Mouse (Mus musculus): ENCODE data around the gene A630073D07Rik. TPM values are rescaled to one million over a fixed set of nuclear protein-coding genes. Genes with fewer than 3 reads are reported as not detected.
"Not testable (repeated sequence)": the region's sequence is repeated elsewhere in the genome, so short reads cannot be mapped to it uniquely, and the experiment has no call there.

Gene A630073D07Rik
- not detected in 2 replicates for polyA plus RNA-seq (2015; fragmentation: Nextera tagmentation; extraction: Ambion mirVana)

GRCm38 (mm10) chr6:132651426-132651825 is at the start of gene A630073D07Rik:
TSS of gene A630073D07Rik (minus strand) at chr6:132651526.
- no peaks in the 10 kb centered on the region for H3K4me1 ChIP-seq
- H3K36me3 ChIP-seq, result no peaks in the 10 kb centered on the region
- no peak for ATAC-seq (ENCODE audit: low FRiP score)
- H3K4me3 ChIP-seq (replicated peaks), result no peak within 1 kb of the TSS
- 90% methylated on average over 1 of the region's 1 CpGs for WGBS
- H3K9me3 ChIP-seq (replicated peaks), result no peaks in the 10 kb centered on the region
- H3K27ac ChIP-seq (replicated peaks), result no peak within 1 kb of the TSS
- H3K9ac ChIP-seq (replicated peaks), result no peak within 1 kb of the TSS
- no peak within 1 kb of the TSS for H3K4me2 ChIP-seq
- H3K27me3 ChIP-seq (replicated peaks), result no peaks in the 10 kb centered on the region

- Histone ChIP-seq H3K4me2 (no peak within 1 kb of the TSS), H3K27ac (replicated peaks) (no peak within 1 kb of the TSS), H3K36me3 (no peaks in the 10 kb centered on the region), H3K4me1 (no peaks in the 10 kb centered on the region), H3K9me3 (replicated peaks) (no peaks in the 10 kb centered on the region), H3K4me3 (replicated peaks) (no peak within 1 kb of the TSS), H3K9ac (replicated peaks) (no peak within 1 kb of the TSS), H3K27me3 (replicated peaks) (no peaks in the 10 kb centered on the region)
- WGBS, result 91% methylated on average over 1 of the region's 1 CpGs
- ATAC-seq (ENCODE audit: low FRiP score), result no peak
These were observed 49.6 kb upstream of the A630073D07Rik start, which contains the start of gene Tas2r121 for GRCm38 (mm10) chr6:132700907-132701306. TSS of gene Tas2r121 (minus strand) at chr6:132701007.

- not testable (repeated sequence) for H3K4me1 ChIP-seq; H3K27me3 ChIP-seq (replicated peaks); H3K27ac ChIP-seq (replicated peaks); H3K36me3 ChIP-seq; H3K9me3 ChIP-seq (replicated peaks); ATAC-seq (ENCODE audit: low FRiP score); H3K4me2 ChIP-seq; H3K4me3 ChIP-seq (replicated peaks); H3K9ac ChIP-seq (replicated peaks)
- WGBS, result 84% methylated on average over 7 of the region's 7 CpGs
These were observed 40.3 kb upstream of the A630073D07Rik start for GRCm38 (mm10) chr6:132691596-132691995.

GRCm38 (mm10) chr6:132656653-132657052 is 5.3 kb upstream of the A630073D07Rik start, which contains the start of gene Tas2r120:
TSS of gene Tas2r120 (plus strand) at chr6:132656953.
- no peak within 1 kb of the TSS for H3K9ac ChIP-seq (replicated peaks)
- no peak within 1 kb of the TSS for H3K4me3 ChIP-seq (replicated peaks)
- no peak within 1 kb of the TSS for H3K4me2 ChIP-seq
- H3K27ac ChIP-seq (replicated peaks), result no peak within 1 kb of the TSS
- no peaks in the 10 kb centered on the region for H3K36me3 ChIP-seq
- no peak for ATAC-seq (ENCODE audit: low FRiP score)
- no peaks in the 10 kb centered on the region for H3K27me3 ChIP-seq (replicated peaks)
- no peaks in the 10 kb centered on the region for H3K4me1 ChIP-seq
- 0 out of 2 replicates have a peak, but pooled peaks cover 2% of the 10 kb centered on the region for H3K9me3 ChIP-seq (replicated peaks)

GRCm38 (mm10) chr6:132649399-132649798 is 1.9 kb downstream of the A630073D07Rik start:
- ATAC-seq (ENCODE audit: low FRiP score), result no peak
- no peaks in the 10 kb centered on the region for H3K27me3 ChIP-seq (replicated peaks)
- no peak overlapping the region for H3K4me2 ChIP-seq
- H3K36me3 ChIP-seq, result no peaks in the 10 kb centered on the region
- no peak overlapping the region for H3K9ac ChIP-seq (replicated peaks)
- no peak overlapping the region for H3K27ac ChIP-seq (replicated peaks)
- no peaks in the 10 kb centered on the region for H3K9me3 ChIP-seq (replicated peaks)
- H3K4me1 ChIP-seq, result no peaks in the 10 kb centered on the region
- no peak overlapping the region for H3K4me3 ChIP-seq (replicated peaks)

GRCm38 (mm10) chr6:132595613-132596012 is 55.7 kb downstream of the A630073D07Rik start, which contains the start of gene Prp2:
TSS of gene Prp2 (plus strand) at chr6:132595913.
- H3K27me3 ChIP-seq (replicated peaks); H3K27ac ChIP-seq (replicated peaks); H3K4me1 ChIP-seq; H3K9me3 ChIP-seq (replicated peaks); ATAC-seq (ENCODE audit: low FRiP score); H3K4me2 ChIP-seq; H3K4me3 ChIP-seq (replicated peaks); H3K9ac ChIP-seq (replicated peaks); H3K36me3 ChIP-seq: not testable (repeated sequence)
- WGBS, result 67% methylated on average over 2 of the region's 2 CpGs

Other genes with a start within 250 kb of the A630073D07Rik start
- not detected in 2 replicates for gene Prh1, start 81.7 kb downstream of the A630073D07Rik start, polyA plus RNA-seq (2015; fragmentation: Nextera tagmentation; extraction: Ambion mirVana)
- not detected in 2 replicates for gene Prp2, start 55.6 kb downstream of the A630073D07Rik start, polyA plus RNA-seq (2015; fragmentation: Nextera tagmentation; extraction: Ambion mirVana)
- not detected in 2 replicates for gene Tas2r120, start 5.4 kb upstream of the A630073D07Rik start, polyA plus RNA-seq (2015; fragmentation: Nextera tagmentation; extraction: Ambion mirVana)
- not detected in 2 replicates for gene Tas2r121, start 49.5 kb upstream of the A630073D07Rik start, polyA plus RNA-seq (2015; fragmentation: Nextera tagmentation; extraction: Ambion mirVana)
- not detected in 2 replicates for gene Tas2r122, start 60.4 kb upstream of the A630073D07Rik start, polyA plus RNA-seq (2015; fragmentation: Nextera tagmentation; extraction: Ambion mirVana)
- not detected in 2 replicates for gene Tas2r115, start 86.5 kb upstream of the A630073D07Rik start, polyA plus RNA-seq (2015; fragmentation: Nextera tagmentation; extraction: Ambion mirVana)
- gene Tas2r124, start 103.2 kb upstream of the A630073D07Rik start, polyA plus RNA-seq (2015; fragmentation: Nextera tagmentation; extraction: Ambion mirVana), result not detected in 2 replicates
- not detected in 2 replicates for gene Tas2r102, start 110.6 kb upstream of the A630073D07Rik start, polyA plus RNA-seq (2015; fragmentation: Nextera tagmentation; extraction: Ambion mirVana)
- gene Tas2r136, start 126.6 kb upstream of the A630073D07Rik start, polyA plus RNA-seq (2015; fragmentation: Nextera tagmentation; extraction: Ambion mirVana), result not detected in 2 replicates
- gene Tas2r117, start 151.3 kb upstream of the A630073D07Rik start, polyA plus RNA-seq (2015; fragmentation: Nextera tagmentation; extraction: Ambion mirVana), result not detected in 2 replicates
- gene Tas2r123, start 195.6 kb upstream of the A630073D07Rik start, polyA plus RNA-seq (2015; fragmentation: Nextera tagmentation; extraction: Ambion mirVana), result not detected in 2 replicates
- not detected in 2 replicates for gene Tas2r116, start 203.9 kb upstream of the A630073D07Rik start, polyA plus RNA-seq (2015; fragmentation: Nextera tagmentation; extraction: Ambion mirVana)
- not detected in 2 replicates for gene Tas2r110, start 216.5 kb upstream of the A630073D07Rik start, polyA plus RNA-seq (2015; fragmentation: Nextera tagmentation; extraction: Ambion mirVana)
- not detected in 2 replicates for gene Tas2r113, start 241.5 kb upstream of the A630073D07Rik start, polyA plus RNA-seq (2015; fragmentation: Nextera tagmentation; extraction: Ambion mirVana)

Data from neural tube, embryonic 15.5 days (tissue).